Mouse (Mus musculus): ENCODE results near the gene Marf1. TPM values are rescaled to one million over a fixed set of nuclear protein-coding genes. Genes with fewer than 3 reads are reported as not detected.

Gene Marf1
- total and polyA plus RNA-seq, 2 experiments from 2014 or later, result 5.1 to 8.7 TPM

GRCm38 (mm10) chr16:14183856-14184255, 20.7 kb upstream of the Marf1 start:
- WGBS, result 67% methylated on average over 1 of the region's 1 CpGs
- H3K9ac ChIP-seq (replicated peaks; ENCODE audit: low read depth, low read length), result no peak overlapping the region
- no peaks in the 10 kb centered on the region for H3K9me3 ChIP-seq (replicated peaks; ENCODE audit: control insufficient read depth, low read length)
- no peaks in the 10 kb centered on the region for H3K27me3 ChIP-seq (ENCODE audit: control insufficient read depth, insufficient read depth, low read length)
- 0 out of 2 replicates have a peak, but pooled peaks cover 5% of the 10 kb centered on the region for H3K4me1 ChIP-seq (ENCODE audit: control insufficient read depth, insufficient read depth)
- no peak for TF ChIP-seq CTCF (IDR thresholded peaks at IDR 0.05; ENCODE audit: low read depth)
- no peak for TF ChIP-seq EP300 (IDR thresholded peaks at IDR 0.05; ENCODE audit: low read depth)
- no peak overlapping the region for H3K27ac ChIP-seq (ENCODE audit: low read depth)
- no peak overlapping the region for H3K4me3 ChIP-seq (ENCODE audit: low read depth, low read length)
- ATAC-seq (ENCODE audit: insufficient read depth, low read depth) (no peak), DNase-seq (ENCODE audit: low spot score) (no peak)
- no peak overlapping the region for H3K4me2 ChIP-seq (ENCODE audit: low read depth, low read length)
- peaks cover 84% of the 10 kb centered on the region for H3K36me3 ChIP-seq (replicated peaks; ENCODE audit: control insufficient read depth, insufficient read depth, low read length)

DNA sequence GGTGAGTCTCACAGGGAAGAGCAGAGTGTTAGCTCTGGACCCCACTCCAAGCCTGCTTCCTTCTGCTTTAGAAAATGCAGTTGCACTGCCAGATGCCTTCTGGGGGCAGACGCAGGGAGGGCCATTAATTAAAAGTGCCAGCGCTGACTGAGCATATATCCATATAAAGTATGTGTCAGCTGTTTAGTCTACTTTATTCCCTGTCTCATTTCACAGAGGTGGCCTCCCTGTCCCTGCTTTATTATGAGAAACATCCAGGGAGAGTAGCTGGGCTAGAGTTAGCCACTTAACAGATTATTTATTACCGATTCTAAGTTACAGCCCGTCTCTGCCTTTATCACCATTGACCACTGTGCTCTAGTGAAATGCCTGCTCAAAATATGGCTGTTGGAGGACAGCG, 19.2 kb upstream of the Marf1 start:
- DNase-seq (ENCODE audit: low spot score) (no peak), ATAC-seq (ENCODE audit: insufficient read depth, low read depth) (no peak)
- Histone ChIP-seq H3K36me3 (replicated peaks; ENCODE audit: control insufficient read depth, insufficient read depth, low read length) (peaks cover 80% of the 10 kb centered on the region), H3K9ac (replicated peaks; ENCODE audit: low read depth, low read length) (no peak overlapping the region), H3K27me3 (ENCODE audit: control insufficient read depth, insufficient read depth, low read length) (no peaks in the 10 kb centered on the region), H3K4me1 (ENCODE audit: control insufficient read depth, insufficient read depth) (0 out of 2 replicates have a peak, but pooled peaks cover 5% of the 10 kb centered on the region), H3K9me3 (replicated peaks; ENCODE audit: control insufficient read depth, low read length) (no peaks in the 10 kb centered on the region), H3K27ac (ENCODE audit: low read depth) (no peak overlapping the region), H3K4me2 (ENCODE audit: low read depth, low read length) (no peak overlapping the region), H3K4me3 (ENCODE audit: low read depth, low read length) (no peak overlapping the region)
- 92% methylated on average over 5 of the region's 5 CpGs for WGBS
- TF ChIP-seq EP300 (IDR thresholded peaks at IDR 0.05; ENCODE audit: low read depth) (no peak), CTCF (IDR thresholded peaks at IDR 0.05; ENCODE audit: low read depth) (no peak)

DNA sequence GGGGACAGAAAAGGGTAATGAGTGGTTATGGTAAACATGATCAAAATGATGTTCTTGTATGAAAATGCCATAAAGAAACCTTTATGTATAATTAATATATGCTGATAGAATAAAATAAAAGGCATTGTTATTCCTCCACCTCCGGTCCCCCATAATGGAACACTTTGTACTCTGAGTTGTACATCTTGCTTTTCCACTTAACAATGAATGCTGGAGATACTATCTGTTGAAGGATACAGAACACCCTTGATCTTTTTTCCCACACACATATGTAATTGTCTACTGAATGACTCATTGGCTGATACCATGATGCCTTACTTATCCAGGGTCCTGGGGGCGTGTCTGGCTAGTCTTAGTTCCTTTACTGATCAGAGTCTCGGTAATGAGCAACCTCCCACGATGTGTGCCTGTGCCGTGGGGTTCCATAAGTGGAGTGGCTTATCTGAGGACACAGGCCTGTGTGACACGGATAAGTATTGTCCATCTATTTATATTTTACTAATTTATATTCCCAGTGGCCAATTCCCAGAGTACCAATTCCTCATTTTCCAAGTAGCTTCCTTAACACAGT, 17.1 kb upstream of the Marf1 start:
- DNase-seq (ENCODE audit: low spot score) (peak; percentile 31), ATAC-seq (ENCODE audit: insufficient read depth, low read depth) (peak; percentile 57)
- H3K9me3 ChIP-seq (replicated peaks; ENCODE audit: control insufficient read depth, low read length), result no peaks in the 10 kb centered on the region
- peaks cover 80% of the 10 kb centered on the region for H3K36me3 ChIP-seq (replicated peaks; ENCODE audit: control insufficient read depth, insufficient read depth, low read length)
- H3K9ac ChIP-seq (replicated peaks; ENCODE audit: low read depth, low read length), result no peak overlapping the region
- H3K27ac ChIP-seq (ENCODE audit: low read depth), result peak overlapping the region; percentile 68
- no peak overlapping the region for H3K4me2 ChIP-seq (ENCODE audit: low read depth, low read length)
- TF ChIP-seq CTCF (IDR thresholded peaks at IDR 0.05; ENCODE audit: low read depth) (no peak), EP300 (IDR thresholded peaks at IDR 0.05; ENCODE audit: low read depth) (peak; percentile 57; the same call in 1 of the 2 replicates)
- 31% methylated on average over 6 of the region's 6 CpGs for WGBS
- H3K4me3 ChIP-seq (ENCODE audit: low read depth, low read length), result no peak overlapping the region
- H3K27me3 ChIP-seq (ENCODE audit: control insufficient read depth, insufficient read depth, low read length), result no peaks in the 10 kb centered on the region
- 0 out of 2 replicates have a peak, but pooled peaks cover 5% of the 10 kb centered on the region for H3K4me1 ChIP-seq (ENCODE audit: control insufficient read depth, insufficient read depth)

- DNase-seq (ENCODE audit: low spot score), result peak; percentile 10
- no peak for ATAC-seq (ENCODE audit: insufficient read depth, low read depth)
- H3K27ac ChIP-seq (ENCODE audit: low read depth), result peak overlapping the region; percentile 56
These were observed 14.9 kb upstream of the Marf1 start for GRCm38 (mm10) chr16:14178041-14178440.

DNA sequence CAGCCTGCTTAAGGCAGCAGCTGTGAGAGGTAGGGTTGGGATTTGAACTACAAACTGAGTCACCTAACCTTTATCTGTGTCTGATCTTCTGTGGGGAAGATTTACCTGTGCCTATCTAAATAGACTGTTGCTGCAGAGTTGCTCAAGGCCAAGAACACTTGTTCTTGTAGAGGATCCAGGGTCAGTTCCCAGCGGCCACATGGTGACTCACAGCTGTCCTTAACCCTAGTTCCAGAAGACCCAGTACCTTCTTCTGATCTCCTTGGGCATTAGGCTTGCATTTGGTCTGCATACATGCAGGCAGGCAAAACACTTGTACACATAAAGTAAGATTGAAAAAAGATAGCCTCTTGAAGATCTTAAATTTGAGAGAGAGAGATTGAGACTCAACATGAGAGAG, 6.6 kb upstream of the Marf1 start:
- DNase-seq (ENCODE audit: low spot score), result no peak
- TF ChIP-seq EP300 (IDR thresholded peaks at IDR 0.05; ENCODE audit: low read depth) (no peak), CTCF (IDR thresholded peaks at IDR 0.05; ENCODE audit: low read depth) (no peak)
- ATAC-seq (ENCODE audit: insufficient read depth, low read depth), result no peak

More at GRCm38 (mm10) chr16:14178041-14178440, 14.9 kb upstream of the Marf1 start:
- no peaks in the 10 kb centered on the region for H3K27me3 ChIP-seq (ENCODE audit: control insufficient read depth, insufficient read depth, low read length)
- TF ChIP-seq EP300 (IDR thresholded peaks at IDR 0.05; ENCODE audit: low read depth), result no peak
- no peak for TF ChIP-seq CTCF (IDR thresholded peaks at IDR 0.05; ENCODE audit: low read depth)
- 40% methylated on average over 3 of the region's 3 CpGs for WGBS
- no peak overlapping the region for H3K9ac ChIP-seq (replicated peaks; ENCODE audit: low read depth, low read length)
- H3K36me3 ChIP-seq (replicated peaks; ENCODE audit: control insufficient read depth, insufficient read depth, low read length), result peaks cover 81% of the 10 kb centered on the region
- no peak overlapping the region for H3K4me3 ChIP-seq (ENCODE audit: low read depth, low read length)
- H3K9me3 ChIP-seq (replicated peaks; ENCODE audit: control insufficient read depth, low read length), result no peaks in the 10 kb centered on the region
- H3K4me1 ChIP-seq (ENCODE audit: control insufficient read depth, insufficient read depth), result 0 out of 2 replicates have a peak, but pooled peaks cover 5% of the 10 kb centered on the region
- H3K4me2 ChIP-seq (ENCODE audit: low read depth, low read length), result no peak overlapping the region

GRCm38 (mm10) chr16:14166490-14166889, 3.3 kb upstream of the Marf1 start:
- WGBS, result 78% methylated on average over 4 of the region's 4 CpGs
- H3K27me3 ChIP-seq (ENCODE audit: control insufficient read depth, insufficient read depth, low read length), result no peaks in the 10 kb centered on the region
- TF ChIP-seq CTCF (IDR thresholded peaks at IDR 0.05; ENCODE audit: low read depth) (no peak), EP300 (IDR thresholded peaks at IDR 0.05; ENCODE audit: low read depth) (no peak)
- no peak overlapping the region for H3K4me3 ChIP-seq (ENCODE audit: low read depth, low read length)
- H3K9me3 ChIP-seq (replicated peaks; ENCODE audit: control insufficient read depth, low read length), result no peaks in the 10 kb centered on the region
- peaks cover 33% of the 10 kb centered on the region for H3K36me3 ChIP-seq (replicated peaks; ENCODE audit: control insufficient read depth, insufficient read depth, low read length)
- DNase-seq (ENCODE audit: low spot score) (no peak), ATAC-seq (ENCODE audit: insufficient read depth, low read depth) (no peak)
- H3K4me1 ChIP-seq (ENCODE audit: control insufficient read depth, insufficient read depth), result peaks cover 18% of the 10 kb centered on the region; the same call in 1 of the 2 replicates
- no peak overlapping the region for H3K9ac ChIP-seq (replicated peaks; ENCODE audit: low read depth, low read length)
- no peak overlapping the region for H3K27ac ChIP-seq (ENCODE audit: low read depth)
- H3K4me2 ChIP-seq (ENCODE audit: low read depth, low read length), result no peak overlapping the region

More for the DNA sequence above, 6.6 kb upstream of the Marf1 start:
- no peaks in the 10 kb centered on the region for H3K9me3 ChIP-seq (replicated peaks; ENCODE audit: control insufficient read depth, low read length)
- H3K4me3 ChIP-seq (ENCODE audit: low read depth, low read length), result no peak overlapping the region
- no peak overlapping the region for H3K4me2 ChIP-seq (ENCODE audit: low read depth, low read length)
- H3K27ac ChIP-seq (ENCODE audit: low read depth), result no peak overlapping the region
- peaks cover 66% of the 10 kb centered on the region for H3K36me3 ChIP-seq (replicated peaks; ENCODE audit: control insufficient read depth, insufficient read depth, low read length)
- H3K9ac ChIP-seq (replicated peaks; ENCODE audit: low read depth, low read length), result no peak overlapping the region
- no peaks in the 10 kb centered on the region for H3K27me3 ChIP-seq (ENCODE audit: control insufficient read depth, insufficient read depth, low read length)
- 91% methylated on average over 1 of the region's 1 CpGs for WGBS
- H3K4me1 ChIP-seq (ENCODE audit: control insufficient read depth, insufficient read depth), result peaks cover 5% of the 10 kb centered on the region; the same call in 1 of the 2 replicates
